Mouse (Mus musculus): ENCODE measurements around the gene Cenpm.

DNA sequence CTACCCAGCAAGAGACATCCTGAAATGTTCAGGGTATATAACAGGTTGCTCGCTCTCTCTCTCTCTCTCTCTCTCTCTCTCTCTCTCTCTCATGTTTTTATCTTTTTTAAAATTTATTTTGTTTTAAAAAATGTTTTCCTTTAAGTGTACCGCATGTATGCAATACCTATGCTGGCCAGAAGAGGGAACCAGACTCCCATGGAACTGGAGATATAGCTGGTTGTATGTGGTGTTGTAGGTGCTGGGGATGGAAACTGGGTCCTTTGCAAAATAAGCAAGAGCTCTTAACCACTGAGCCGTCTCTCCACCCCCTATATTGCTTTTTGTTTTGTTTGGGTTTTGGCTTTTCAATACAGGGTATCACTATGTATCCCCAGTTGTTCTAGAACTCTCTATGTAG, 7.0 kb upstream of the Cenpm start:
- no peak for TF ChIP-seq FOSL1 (IDR thresholded peaks at IDR 0.05; ENCODE audit: insufficient read depth, low read length, poor library complexity, severe bottlenecking)
- no peak for TF ChIP-seq CTCF (IDR thresholded peaks at IDR 0.05; ENCODE audit: control insufficient read depth, insufficient read depth, insufficient read length)
- no peak for TF ChIP-seq MYOG (IDR thresholded peaks at IDR 0.05; ENCODE audit: control insufficient read depth, extremely low read depth, insufficient read length)
- TF ChIP-seq MYOD1 (IDR thresholded peaks at IDR 0.05; ENCODE audit: control insufficient read depth, insufficient read length, low read depth), result no peak
